Mouse (Mus musculus) embryonic fibroblast, embryonic 13.5 days (primary cell): ENCODE measurements at regions not wholly inside any gene's neighbourhood (a gene's known extent, or its start where the extent isn't known, plus 50 kb on each side); places are given as distances from the start of the nearest gene placed in this dataset.

ENCODE experiments used
- CTCF ChIP-seq: IDR thresholded peaks from 2 replicates; pipeline ENCODE4 v1.5.1; 2011; ENCODE audit warnings: mild to moderate bottlenecking, control low read depth, low read length, moderate library complexity, borderline replicate concordance; ENCODE audit not compliant: insufficient read depth
- POLR2A ChIP-seq: IDR thresholded peaks from 2 replicates; pipeline ENCODE4 v1.6.1; 2011; ENCODE audit warnings: low read depth, mild to moderate bottlenecking, control low read depth, low read length, moderate library complexity

DNA sequence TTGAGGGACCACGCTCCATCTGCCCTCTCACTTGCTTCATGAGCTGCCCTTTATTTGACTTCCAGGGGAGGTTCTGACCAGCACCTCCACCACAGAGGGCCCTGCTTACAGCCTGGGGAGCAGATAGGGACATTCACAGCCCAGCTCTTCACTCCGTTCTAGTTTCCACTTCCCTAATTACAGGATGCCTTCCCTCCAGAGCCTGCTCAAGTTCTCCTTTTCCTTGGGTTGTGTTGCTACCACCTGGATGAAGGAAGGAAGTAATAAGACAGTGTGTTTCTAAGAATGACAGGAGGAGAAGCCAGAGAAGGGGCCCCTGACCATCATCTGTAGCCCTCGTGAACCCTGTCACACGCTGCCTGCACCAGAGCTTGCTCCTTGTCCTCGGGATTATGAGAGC is 152.1 kb downstream of the Maf start:
- TF ChIP-seq CTCF: no peak
- TF ChIP-seq POLR2A: no peak
